Mouse (Mus musculus): ENCODE measurements at regions not wholly inside any gene's neighbourhood (a gene's known extent, or its start where the extent isn't known, plus 50 kb on each side); places are given as distances from the start of the nearest gene placed in this dataset.
"Not testable (repeated sequence)": the region's sequence is repeated elsewhere in the genome, so short reads cannot be mapped to it uniquely, and the experiment has no call there.

DNA sequence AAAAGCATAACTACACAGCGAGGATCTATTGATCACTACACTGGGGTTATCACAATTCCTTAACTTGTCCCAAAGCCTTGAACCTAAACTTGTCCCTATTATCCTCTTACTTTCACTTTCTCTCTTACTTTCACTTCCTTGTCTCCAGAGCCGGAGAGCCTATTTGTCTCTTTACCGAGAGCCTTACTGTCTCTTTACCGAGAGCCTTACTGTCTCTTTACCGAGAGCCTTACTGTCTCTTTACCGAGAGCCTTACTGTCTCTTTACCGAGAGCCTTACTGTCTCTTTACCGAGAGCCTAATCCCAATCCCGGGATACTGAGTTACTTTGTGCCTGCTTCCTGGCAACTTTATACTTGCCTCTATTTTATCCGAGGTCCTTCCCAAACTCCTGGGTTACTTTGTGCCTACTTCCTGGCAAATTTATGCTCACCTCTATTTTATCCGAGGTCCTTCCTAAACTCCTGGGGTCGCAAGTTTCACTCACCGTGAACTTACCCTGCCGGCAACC lies 335.3 kb upstream of the Ccng1 start:
- DNase-seq: not testable (repeated sequence)

DNA sequence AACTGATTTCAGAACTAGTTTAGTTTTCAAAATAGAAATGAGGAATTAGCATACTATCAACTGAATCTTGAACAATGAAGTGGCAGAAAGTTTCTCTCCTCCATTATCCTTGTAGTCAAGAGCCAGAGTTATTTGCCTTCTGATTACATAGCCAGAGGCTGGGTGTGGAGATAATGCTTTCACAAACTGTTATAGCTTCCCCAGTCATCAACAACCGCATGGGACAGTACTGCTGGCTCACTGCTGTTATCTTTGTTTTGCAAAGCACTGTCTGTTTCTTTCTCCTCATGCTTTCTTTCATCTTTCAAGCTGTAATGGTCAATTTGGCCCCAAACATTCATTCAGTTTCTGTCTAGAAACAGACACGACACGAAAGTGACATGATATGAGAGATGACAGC lies 308.5 kb upstream of the Ccng1 start:
- no peak for DNase-seq

DNA sequence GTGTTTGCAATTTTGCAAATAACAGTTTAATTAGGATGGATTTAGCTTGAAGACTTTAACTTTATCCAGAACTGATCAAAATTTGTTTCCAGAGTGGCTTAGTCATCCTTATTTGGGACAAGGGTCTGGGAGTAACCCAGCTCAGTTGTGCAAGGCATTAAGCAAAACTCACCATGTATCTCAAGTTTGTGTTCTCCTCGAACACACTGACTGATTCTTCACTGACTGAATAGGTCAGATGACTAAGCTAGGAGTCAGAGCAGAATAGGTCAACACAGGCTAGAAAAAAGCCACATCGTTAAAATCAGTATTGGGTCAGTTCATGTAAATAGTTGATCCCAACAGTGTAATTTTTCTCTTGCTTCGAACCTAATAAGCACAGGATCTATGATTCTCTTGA lies 302.7 kb upstream of the Ccng1 start:
- DNase-seq: no peak

DNA sequence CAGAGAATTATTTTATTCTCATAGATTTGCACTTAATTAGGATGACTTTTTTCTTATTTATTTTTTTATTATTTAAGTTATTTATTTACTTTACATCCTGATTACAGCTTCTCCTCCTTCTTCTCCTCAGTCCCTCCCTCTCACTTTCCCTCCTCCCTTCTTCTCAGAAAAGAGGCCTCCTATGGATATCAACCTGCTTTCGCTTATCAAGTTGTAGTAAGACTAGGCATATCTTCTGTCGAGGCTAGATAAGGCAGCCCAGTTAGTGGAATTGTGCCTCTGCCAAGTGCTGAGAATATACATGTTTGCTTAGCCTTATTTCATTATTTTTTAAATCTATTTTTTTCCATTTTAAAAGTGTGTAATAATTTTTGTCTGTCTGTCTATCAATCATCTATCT lies 274.9 kb upstream of the Ccng1 start:
- DNase-seq: no peak

DNA sequence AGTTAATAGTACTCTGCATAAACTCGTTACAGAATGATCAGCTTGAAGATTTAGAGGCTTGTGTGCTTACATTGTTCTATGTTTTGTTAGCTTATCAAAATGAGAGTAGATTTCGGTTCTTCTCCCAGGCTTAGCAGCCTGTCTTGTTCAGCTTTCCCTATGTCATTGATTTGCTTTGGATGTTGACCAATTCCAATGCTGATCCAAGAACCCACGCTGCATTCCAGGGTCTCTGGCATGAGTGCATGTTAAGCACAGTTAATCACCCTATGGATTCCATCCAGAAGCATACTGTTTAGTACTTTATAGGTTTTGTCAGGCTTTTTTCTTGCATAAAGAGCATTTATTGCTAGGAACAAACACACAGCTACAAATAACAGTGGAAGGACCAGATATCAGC lies 255.0 kb upstream of the Ccng1 start:
- no peak for DNase-seq

DNA sequence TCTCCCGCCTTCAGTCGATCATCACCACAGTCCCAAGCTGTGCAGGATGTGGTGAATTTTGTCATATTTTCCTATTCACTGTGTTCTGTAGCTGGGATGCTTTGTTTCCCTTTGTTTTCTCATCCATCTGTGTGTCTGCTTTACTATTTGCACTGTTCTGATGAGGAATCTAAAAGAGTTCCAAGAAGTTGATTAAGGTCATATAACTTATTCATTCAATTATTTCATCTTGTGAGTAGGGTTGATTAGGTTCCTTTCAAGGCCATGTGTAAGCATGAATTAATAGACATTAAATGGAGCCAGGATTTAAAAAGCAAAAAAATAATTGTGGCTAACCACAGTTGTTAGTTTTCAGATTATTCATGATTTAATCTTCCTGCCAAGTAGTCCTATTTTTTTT lies 217.7 kb upstream of the Ccng1 start:
- no peak for DNase-seq

DNA sequence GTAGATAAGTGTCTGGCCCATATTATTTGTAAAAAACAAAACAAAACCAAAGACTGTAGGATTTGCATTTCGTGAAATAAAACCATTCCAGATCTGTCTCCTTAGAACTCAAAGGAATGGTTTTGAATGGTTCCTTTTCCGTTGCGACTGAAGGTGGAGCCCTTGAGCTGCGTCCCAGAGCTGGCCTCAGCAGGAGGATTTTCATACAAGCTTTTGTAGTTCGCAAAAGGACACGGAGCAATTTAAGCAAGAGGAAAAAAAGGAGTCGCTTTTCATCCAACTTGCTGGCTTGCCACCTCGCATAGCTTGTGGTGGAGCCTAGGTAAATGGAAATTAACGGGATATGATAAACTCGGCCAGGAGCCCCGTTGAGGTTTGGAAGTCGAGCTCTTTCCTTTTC lies 172.1 kb upstream of the Ccng1 start:
- peak; percentile 57 for DNase-seq

DNA sequence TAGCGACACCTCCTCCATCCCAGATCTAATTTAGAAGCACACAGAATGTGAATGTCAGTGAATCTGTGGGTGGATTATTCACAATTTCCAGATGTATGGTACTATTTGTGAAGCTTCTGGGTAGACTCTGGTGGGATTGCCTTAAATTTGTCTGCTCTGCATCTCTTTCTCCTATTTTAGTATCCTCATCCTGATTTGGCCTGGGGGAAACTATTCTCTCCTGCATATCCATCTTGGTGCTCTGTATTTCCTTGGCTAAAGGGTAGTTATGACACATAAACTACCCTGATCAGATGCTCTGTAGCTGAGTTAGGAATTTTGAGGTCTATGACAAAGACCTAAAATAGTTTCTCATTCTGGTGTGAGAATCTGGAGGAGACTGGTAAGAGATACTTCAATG lies 136.4 kb upstream of the Ccng1 start:
- no peak for DNase-seq

DNA sequence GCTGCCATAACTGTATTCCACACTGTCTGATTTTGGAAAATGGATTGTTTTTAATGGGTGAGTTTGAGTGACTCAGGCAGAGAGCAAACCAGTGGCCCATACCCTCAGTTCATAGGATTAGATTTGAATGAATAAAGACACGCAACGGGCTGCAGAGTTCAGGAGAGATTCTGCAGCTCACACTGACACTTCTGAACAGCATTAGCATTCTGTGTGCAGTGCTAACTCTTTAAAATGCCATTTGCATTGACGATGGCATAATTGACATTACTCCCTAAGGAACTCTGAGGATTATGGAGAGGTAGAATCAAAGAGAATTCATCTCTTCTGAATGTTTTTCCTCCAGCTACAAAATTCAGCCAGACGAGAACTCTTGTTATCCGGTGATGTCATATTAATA lies 129.4 kb upstream of the Ccng1 start:
- no peak for DNase-seq

DNA sequence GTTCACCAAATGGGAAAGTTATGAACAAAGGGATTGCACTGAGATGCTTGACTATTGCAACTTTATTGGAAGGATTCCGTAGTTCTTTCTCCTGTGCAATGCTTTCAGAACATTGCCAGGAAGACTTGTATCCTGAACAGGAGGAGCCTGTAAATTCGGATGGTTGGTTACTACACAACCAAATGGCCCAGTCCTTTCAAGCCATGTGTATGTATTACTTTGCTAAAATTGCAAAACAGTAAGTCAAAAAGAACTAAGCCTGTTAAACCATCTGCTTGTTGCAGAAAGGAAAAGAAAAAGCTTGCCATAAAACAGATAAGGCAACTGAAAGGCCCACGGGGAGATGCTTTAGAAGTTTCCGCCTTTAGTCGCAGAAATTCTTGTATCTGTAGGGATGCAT lies 124.5 kb upstream of the Ccng1 start:
- DNase-seq: no peak

DNA sequence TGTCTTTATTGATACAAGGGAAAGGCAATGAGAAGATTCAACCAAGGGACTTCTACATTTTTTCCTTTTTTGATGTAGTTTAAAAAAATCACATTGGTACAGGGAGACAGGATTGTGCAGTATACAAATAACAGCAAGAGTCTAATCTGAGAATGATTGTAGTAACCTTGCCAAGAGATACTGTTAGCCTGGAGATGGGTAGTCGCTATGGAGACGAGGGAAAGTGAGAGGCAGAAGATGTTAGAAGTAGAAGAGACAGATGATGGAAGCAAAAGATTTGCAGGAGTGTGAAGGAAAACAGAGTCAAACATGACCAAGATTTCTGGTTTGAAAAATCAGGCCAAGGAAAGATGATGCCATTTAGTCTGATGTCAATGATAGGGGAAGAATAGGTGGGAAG lies 117.9 kb upstream of the Ccng1 start:
- no peak for DNase-seq

DNA sequence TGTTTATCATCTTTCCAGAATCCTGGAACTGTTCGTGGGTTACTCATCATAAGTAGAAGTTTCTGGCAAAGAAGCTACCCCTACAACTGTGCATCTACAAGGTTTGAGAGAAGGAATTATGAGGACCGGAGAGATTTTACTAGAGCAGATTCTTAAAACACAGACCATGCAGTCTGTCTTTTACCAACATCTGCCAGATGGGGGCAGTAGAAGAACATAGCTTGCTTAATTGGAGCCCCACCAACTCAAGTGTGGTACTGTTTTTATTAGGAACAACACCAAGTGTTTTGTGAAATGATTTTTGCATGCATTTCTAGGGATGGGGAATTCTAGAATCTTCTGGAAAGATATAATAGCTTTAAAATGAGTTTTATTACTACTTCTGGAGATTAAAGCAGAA lies 110.6 kb upstream of the Ccng1 start:
- peak; percentile 24 for DNase-seq

DNA sequence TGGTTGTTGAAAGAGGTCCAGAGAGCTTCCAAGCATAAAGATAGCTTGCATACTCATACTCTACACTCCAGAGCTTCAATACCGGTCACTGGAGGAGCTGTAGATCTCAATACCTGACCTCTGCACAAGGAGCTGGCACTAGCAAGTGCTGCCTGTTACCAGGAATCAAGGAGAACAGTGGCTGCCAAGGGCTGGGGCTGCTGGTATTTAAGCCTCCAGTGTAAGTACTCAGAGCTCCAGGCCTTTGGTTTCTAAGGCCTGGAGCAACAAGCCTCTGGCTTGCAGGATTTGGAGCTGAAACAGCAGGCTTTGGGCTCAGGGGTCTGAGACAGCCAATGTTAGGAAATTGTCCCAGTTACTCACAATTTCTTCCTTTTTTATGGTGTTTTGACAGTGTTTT lies 96.2 kb upstream of the Ccng1 start:
- no peak for DNase-seq

DNA sequence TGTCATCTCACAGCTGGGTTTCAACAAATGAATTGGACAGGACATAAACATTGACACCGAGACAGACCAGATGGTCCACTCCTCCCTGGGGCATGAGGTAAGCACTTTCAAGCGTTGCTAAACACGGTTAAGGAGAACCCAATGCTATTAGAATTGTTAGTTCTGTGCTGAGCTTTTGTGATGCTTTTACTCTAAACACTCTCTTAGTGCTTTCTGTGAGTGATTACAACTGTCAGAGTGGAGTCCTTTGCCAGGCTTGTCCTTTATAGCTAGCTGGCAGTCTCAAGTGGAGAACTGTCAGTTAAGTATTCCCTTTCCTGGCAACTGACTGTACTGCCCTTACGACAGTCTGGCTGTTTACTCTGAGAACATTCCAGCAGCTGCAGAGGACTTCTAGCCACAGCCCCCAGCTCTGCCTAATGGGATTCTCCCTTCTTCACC lies 95.6 kb upstream of the Ccng1 start:
- DNase-seq: no peak

DNA sequence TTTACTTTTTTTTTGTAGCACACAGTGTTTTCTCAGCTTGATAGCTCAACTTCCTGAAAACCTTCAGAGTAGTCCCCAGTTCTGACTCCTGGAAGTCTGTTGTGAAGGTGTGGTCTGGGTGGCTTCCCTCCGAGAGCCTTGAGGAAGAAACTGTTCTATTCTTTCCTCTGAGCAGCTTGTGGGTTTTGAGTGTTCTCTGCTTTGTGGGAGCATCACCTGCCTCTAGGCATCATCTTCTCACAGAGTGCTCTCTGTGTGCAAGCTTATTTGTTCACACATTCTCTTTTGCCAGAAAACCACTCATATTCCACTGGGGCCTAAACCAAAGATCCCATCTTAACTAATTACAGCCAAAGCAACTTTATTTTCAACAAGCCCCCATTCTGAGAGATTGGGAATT lies 91.5 kb upstream of the Ccng1 start:
- no peak for DNase-seq

DNA sequence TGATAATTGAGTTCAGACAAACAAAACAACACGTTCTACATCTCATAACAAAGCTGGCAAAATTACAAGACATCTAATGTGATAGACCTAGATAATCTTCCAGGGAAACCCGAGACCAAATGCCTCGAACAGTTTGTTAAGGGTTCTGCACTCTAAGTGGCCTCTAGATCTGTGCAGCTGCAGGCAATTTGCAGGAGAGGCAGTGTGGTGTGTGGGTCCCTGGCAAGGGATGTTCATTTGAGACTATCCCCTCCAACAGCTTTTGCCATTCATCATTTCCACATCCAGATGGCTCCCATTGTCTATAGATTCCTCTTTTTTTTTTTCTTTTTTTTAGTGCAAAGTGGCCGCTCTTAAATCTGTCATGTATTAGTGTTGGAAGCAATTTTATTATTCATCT lies 80.3 kb upstream of the Ccng1 start:
- no peak for DNase-seq

All from cerebellum, adult 11 months (tissue).